Mouse (Mus musculus): ENCODE measurements around the gene Zfp341.

- TF ChIP-seq POLR2A (IDR thresholded peaks at IDR 0.05; ENCODE audit: low read depth, low read length) = no peak
- TF ChIP-seq CTCF (IDR thresholded peaks at IDR 0.05; ENCODE audit: extremely low read depth, insufficient read length, insufficient replicate concordance, low read depth, low read length) = no peak
Measured at GRCm38 (mm10) chr2:154642712-154643385, 29.8 kb downstream of the Zfp341 start.
